Mouse (Mus musculus) subcutaneous adipose tissue, adult 2 months (tissue): Measurements from ENCODE around the gene Zfp748. TPM values are rescaled to one million over a fixed set of nuclear protein-coding genes. Genes with fewer than 3 reads are reported as not detected.

Experiments
- polyA plus RNA-seq: library from polyadenylated mRNA; depleted of rRNA; stranded (reverse); fragments of >200 nt; gene quantifications from 2 replicates; pipeline ENCODE4 v1.2.3, GENCODE M21; 2012; ENCODE audit warnings: low replicate concordance; rRNA removed

Gene Zfp748
- 2.0 and 4.3 TPM in 2 replicates for polyA plus RNA-seq

DNA sequence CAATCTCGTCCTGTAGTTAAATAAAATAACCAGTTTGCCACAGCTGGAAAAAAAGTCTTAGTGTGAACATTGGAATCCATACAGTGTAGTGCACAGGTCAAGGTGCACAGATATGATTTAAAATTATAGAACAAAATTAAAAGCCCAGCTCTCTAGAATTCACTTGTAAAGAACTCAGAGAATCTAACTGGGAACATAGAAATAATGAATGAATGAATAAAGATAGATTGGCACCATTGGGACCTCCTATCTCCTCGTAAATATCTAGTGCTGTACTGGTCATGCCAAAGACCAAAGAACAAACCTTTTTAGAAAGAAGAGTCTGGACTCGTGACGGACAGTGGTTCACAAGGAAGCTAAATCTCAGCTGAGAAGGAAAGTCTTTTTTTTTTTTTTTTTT, at the start of gene Zfp748:
Zfp748 (minus strand) TSS at position 101 of the 400 bp plus-strand sequence.

DNA sequence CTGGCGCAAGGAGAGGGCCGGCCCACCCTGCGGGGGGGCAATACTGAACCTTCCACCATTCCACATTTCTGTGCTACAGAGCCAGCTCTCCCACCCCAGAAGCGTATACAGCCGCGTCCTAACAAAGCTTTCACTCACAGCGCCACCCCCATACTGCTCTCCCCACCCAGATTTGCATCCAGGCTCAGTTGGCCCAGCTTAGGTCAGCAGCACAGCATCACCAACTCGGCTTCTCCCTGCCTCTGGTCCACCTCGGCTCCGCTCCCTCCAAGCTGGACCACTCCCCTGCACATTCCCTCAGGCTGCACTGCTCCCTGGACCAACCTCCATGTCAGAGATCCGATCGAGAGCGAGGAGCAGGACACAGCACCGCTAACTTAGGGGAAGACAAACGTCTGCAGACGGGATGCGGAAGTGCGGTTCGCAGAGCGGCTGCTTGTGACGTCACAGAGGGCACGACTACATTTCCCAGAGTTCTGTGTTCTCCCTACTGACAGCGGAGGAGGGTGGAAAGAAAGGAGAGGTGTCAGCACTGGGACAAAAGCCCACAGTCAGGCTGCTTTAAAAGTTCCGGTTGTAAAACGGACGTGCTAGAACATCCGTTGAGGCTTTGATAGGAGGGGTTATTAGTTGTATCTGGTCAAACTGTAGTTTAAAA, 27.7 kb downstream of the Zfp748 start, which contains the start of the genes Gm26965 and Zfp87:
Gm26965 (minus strand) TSS at position 399 of the 658 bp plus-strand sequence.
Zfp87 (minus strand) TSS at position 425 of the 658 bp plus-strand sequence.

DNA sequence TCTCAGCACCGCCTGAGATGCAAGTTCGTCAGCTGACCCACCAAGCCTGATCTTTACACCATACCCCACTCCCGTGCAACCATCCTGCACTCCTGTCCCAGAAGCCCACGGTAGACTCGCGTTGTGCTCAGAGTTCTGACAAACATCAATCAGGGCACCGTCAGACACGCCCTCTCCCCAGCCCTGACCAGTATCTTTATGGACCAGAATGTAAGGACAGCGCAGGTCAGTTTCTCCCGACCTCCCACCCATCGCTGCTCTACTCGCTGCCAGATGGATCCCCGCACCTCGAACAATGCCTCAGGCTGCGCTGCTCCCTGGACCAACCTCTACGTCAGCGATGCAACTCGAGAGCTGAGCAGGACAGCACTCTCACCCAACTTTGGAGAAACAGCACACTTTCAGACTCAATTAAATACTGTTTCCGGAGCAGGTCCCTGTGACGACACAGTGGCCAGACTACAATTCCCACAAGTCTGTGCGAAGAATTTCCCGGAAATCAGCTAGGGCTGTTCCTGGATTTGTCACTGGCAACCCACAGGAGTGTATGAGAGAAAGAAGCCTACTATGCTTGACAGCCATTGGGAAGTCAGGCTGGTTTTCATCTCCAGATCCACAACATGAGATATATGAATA, 53.4 kb downstream of the Zfp748 start, which contains the start of gene Zfp58:
Zfp58 (minus strand) TSS at position 472 of the 636 bp plus-strand sequence.

Other genes with a start within 250 kb of the Zfp748 start
- 1.0 and 1.5 TPM in 2 replicates for gene Zfp457, start 247.3 kb downstream of the Zfp748 start, polyA plus RNA-seq
- 0.95 and 1.3 TPM in 2 replicates for gene Zfp595, start 221.3 kb downstream of the Zfp748 start, polyA plus RNA-seq
- gene Gm28044, start 193.3 kb downstream of the Zfp748 start, polyA plus RNA-seq: not detected in 2 replicates
- 0.35 and 0.37 TPM in 2 replicates for gene Zfp953, start 193.2 kb downstream of the Zfp748 start, polyA plus RNA-seq
- gene Gm28041, start 178.1 kb downstream of the Zfp748 start, polyA plus RNA-seq: 0.28 TPM in 1 of 2 replicates, not detected in the other
- 0.21 and 0.32 TPM in 2 replicates for gene Zfp456, start 178.0 kb downstream of the Zfp748 start, polyA plus RNA-seq
- gene Zfp429, start 154.0 kb downstream of the Zfp748 start, polyA plus RNA-seq: 2.2 and 4.0 TPM in 2 replicates
- 0.32 and 0.41 TPM in 2 replicates for gene Zfp459, start 132.4 kb downstream of the Zfp748 start, polyA plus RNA-seq
- gene Zfp874a, start 102.2 kb downstream of the Zfp748 start, polyA plus RNA-seq: 2.2 and 5.1 TPM in 2 replicates
- 4.4 and 5.5 TPM in 2 replicates for gene Zfp874b, start 69.6 kb downstream of the Zfp748 start, polyA plus RNA-seq
- gene Zfp58, start 53.3 kb downstream of the Zfp748 start, polyA plus RNA-seq: 1.1 and 1.5 TPM in 2 replicates
- gene Gm26965, start 27.7 kb downstream of the Zfp748 start, polyA plus RNA-seq: not detected in 2 replicates
- gene Zfp87, start 27.7 kb downstream of the Zfp748 start, polyA plus RNA-seq: 23.3 and 37.9 TPM in 2 replicates
- gene Zfp729b, start 55.9 kb upstream of the Zfp748 start, polyA plus RNA-seq: 0.62 and 1.0 TPM in 2 replicates
- gene Gm49345, start 83.9 kb upstream of the Zfp748 start, polyA plus RNA-seq: 0.17 TPM in 1 of 2 replicates, not detected in the other
- gene Zfp729a, start 84.0 kb upstream of the Zfp748 start, polyA plus RNA-seq: 0.73 and 2.0 TPM in 2 replicates
- gene Zfp738, start 133.2 kb upstream of the Zfp748 start, polyA plus RNA-seq: 4.3 and 6.8 TPM in 2 replicates
- 1.0 and 2.2 TPM in 2 replicates for gene Zfp65, start 175.3 kb upstream of the Zfp748 start, polyA plus RNA-seq
- gene Zfp85, start 201.4 kb upstream of the Zfp748 start, polyA plus RNA-seq: 0.46 and 0.77 TPM in 2 replicates
- gene Zfp493, start 225.9 kb upstream of the Zfp748 start, polyA plus RNA-seq: 0.90 and 1.5 TPM in 2 replicates